Mouse (Mus musculus): ENCODE data around the gene Cyth1.

DNA sequence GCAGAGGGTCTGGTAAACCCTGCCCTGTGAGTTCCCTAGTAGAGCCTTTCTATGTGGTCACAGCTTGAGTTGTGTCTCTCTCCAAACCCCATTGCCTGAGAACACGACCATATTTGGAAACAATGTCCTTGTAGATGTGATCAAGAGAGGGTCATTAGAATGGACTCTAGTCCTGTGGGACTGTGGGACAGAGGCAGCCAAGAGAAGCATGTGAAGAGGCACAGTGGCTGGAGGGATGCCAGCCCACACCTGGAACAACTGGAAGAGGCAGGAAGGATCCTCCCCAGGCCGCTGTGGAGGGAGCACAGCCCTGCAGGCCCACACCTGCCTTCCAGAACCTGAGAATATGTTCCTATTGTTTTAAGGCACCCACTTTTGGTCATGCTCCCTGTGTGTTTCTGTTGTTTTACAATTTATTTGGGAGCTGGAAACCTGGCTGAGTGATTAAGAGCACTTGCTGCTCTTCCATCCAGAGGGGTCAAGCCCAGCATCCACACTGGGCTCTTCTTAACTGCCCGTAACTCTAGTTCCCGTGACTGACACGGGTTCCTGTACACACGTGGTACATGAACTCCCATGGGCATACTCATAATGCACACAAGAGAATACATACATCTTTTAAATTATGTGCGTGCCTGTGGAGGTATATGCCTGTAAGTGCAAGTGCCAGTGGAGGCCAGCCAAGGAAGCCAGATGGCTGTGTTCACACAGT, 5.2 kb upstream of the Cyth1 start:
- TF ChIP-seq CTCF (conservative IDR thresholded peaks at IDR 0.05; ENCODE audit: insufficient read depth, insufficient read length, low read depth, low read length) (no peak), POLR2A (IDR thresholded peaks at IDR 0.05; ENCODE audit: low read depth, low read length) (no peak)

Measured in kidney, adult 2 months (tissue).